Mouse (Mus musculus) embryonic fibroblast, embryonic 13.5 days (primary cell): ENCODE results near the gene Fshb. TPM values are rescaled to one million over a fixed set of nuclear protein-coding genes. Genes with fewer than 3 reads are reported as not detected.

Experiments
- H3K27ac ChIP-seq: 2 replicates; pipeline ENCODE4 v1.5.1; 2012; ENCODE audit warnings: low read length, control low read depth, inconsistent platforms; ENCODE audit not compliant: insufficient read depth
- H3K4me1 ChIP-seq: 2 replicates; pipeline ENCODE4 v1.6.1; 2011; ENCODE audit warnings: low read length; ENCODE audit not compliant: control insufficient read depth, insufficient read depth
- H3K4me3 ChIP-seq: 2 replicates; pipeline ENCODE4 v1.5.1; 2011; ENCODE audit warnings: mild to moderate bottlenecking, control low read depth, low read length; ENCODE audit not compliant: insufficient read depth
- CTCF ChIP-seq: IDR thresholded peaks from 2 replicates; pipeline ENCODE4 v1.5.1; 2011; ENCODE audit warnings: mild to moderate bottlenecking, control low read depth, low read length, moderate library complexity, borderline replicate concordance; ENCODE audit not compliant: insufficient read depth
- POLR2A ChIP-seq: IDR thresholded peaks from 2 replicates; pipeline ENCODE4 v1.6.1; 2011; ENCODE audit warnings: low read depth, mild to moderate bottlenecking, control low read depth, low read length, moderate library complexity
- polyA plus RNA-seq: library from polyadenylated mRNA; stranded (reverse); fragments of >200 nt; gene quantifications from 2 replicates; pipeline ENCODE4 v1.2.4, GENCODE M21; 2011; ENCODE audit warnings: low read depth; ENCODE audit not compliant: missing spikeins, insufficient read length

The Fshb gene
- polyA plus RNA-seq, 1 experiment = not detected

- H3K4me3 ChIP-seq = no peak overlapping the region
- TF ChIP-seq CTCF (no peak), POLR2A (no peak)
- no peak overlapping the region for H3K27ac ChIP-seq
- H3K4me1 ChIP-seq = no peaks in the 10 kb centered on the region
Observed at GRCm38 (mm10) chr2:107012318-107012717, 47.1 kb downstream of the Fshb start.

GRCm38 (mm10) chr2:107010160-107010559 lies 49.3 kb downstream of the Fshb start:
- Histone ChIP-seq H3K4me1 (no peaks in the 10 kb centered on the region), H3K4me3 (no peak overlapping the region), H3K27ac (no peak overlapping the region)
- no peak for TF ChIP-seq CTCF

GRCm38 (mm10) chr2:107006378-107006777 lies 53.1 kb downstream of the Fshb start:
- no peak overlapping the region for H3K4me3 ChIP-seq
- H3K27ac ChIP-seq = no peak overlapping the region
- no peaks in the 10 kb centered on the region for H3K4me1 ChIP-seq
- TF ChIP-seq CTCF (no peak), POLR2A (no peak)

Other genes with a start within 250 kb of the Fshb start
- 88.1 and 131 TPM in 2 replicates for gene Arl14ep, start 85.2 kb downstream of the Fshb start, polyA plus RNA-seq
- 0.13 and 0.58 TPM in 2 replicates for gene Kcna4, start 231.0 kb upstream of the Fshb start, polyA plus RNA-seq